Mouse (Mus musculus) megakaryocyte progenitor cell, adult 5-6 weeks (primary cell): ENCODE results near the gene A130010J15Rik. TPM values are rescaled to one million over a fixed set of nuclear protein-coding genes. Genes with fewer than 3 reads are reported as not detected.

Experiments
- ATAC-seq: replicated peaks from 2 replicates; pipeline ENCODE4 v1.8.0; 2016; ENCODE audit warnings: mild to moderate bottlenecking, moderate TSS enrichment, inconsistent platforms; ENCODE audit not compliant: poor library complexity
- total RNA-seq, 2 experiments: library from RNA; stranded (forward) in 1 of 2; stranded (reverse) in 1 of 2; fragments of 157-497, 149-512 nt in 1 of 2; fragments of 200-1000 nt in 1 of 2; gene quantifications; 2 replicates each; pipeline versions ENCODE4 v1.2.3 to v1.2.4; 2015 to 2017

A130010J15Rik gene
- total RNA-seq, 2 experiments from 2014 or later, result 5.1 to 14.0 TPM

- no peak for ATAC-seq
These were observed 14.3 kb upstream of the A130010J15Rik start for GRCm38 (mm10) chr1:193153561-193153960.

GRCm38 (mm10) chr1:193156316-193157110 is 11.3 kb upstream of the A130010J15Rik start:
- peak; percentile 22 for ATAC-seq

GRCm38 (mm10) chr1:193157111-193157492 is 10.7 kb upstream of the A130010J15Rik start:
- ATAC-seq, result no peak

- ATAC-seq, result no peak
These were observed 8.7 kb upstream of the A130010J15Rik start for GRCm38 (mm10) chr1:193159163-193159562.

- no peak for ATAC-seq
These were observed 8.2 kb upstream of the A130010J15Rik start for GRCm38 (mm10) chr1:193159613-193160012.

DNA sequence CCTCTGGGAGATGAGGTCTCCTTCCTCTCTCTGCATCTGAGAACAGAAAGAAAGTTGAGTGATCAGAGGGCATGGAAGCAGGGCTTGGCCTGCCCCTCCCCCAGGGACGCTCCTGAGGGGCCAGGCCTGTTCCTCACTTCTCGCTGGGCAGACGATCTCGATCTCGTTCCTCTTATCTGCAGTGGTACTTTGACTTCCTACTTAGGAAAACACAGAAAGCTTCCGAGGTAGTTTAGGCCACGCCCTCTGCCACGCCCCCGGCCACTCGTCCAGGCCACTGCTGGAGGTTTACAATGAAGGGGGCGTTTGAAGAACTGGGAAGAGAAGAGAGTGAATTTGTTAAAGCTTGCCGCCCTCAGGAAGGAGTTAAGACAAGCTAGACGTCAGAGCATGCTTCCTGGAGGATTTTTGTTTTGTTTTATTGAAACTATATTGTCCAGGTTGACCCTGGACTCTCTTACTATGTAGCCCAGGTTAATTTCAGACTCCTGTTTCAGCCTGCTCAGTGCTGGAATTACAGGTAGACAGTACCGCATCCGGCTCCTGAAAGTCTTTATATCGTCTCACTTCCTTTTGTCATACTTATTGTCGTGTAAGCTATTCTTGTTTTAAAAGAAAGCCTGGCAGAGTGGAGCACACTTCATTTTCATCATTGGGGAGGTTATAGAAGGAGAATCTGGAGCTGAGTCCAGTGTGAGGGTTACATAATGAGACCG is 7.4 kb upstream of the A130010J15Rik start:
- peak; percentile 92 for ATAC-seq

GRCm38 (mm10) chr1:193169228-193169627 is 1.4 kb downstream of the A130010J15Rik start:
- no peak for ATAC-seq

- 0 out of 2 replicates have a peak, but pooled peaks have one; percentile 13 for ATAC-seq
These were observed 2.0 kb downstream of the A130010J15Rik start for GRCm38 (mm10) chr1:193169856-193170255.

- peak; percentile 83 for ATAC-seq
These were observed 5.4 kb downstream of the A130010J15Rik start for GRCm38 (mm10) chr1:193172991-193173809.

- ATAC-seq, result no peak
These were observed 5.9 kb downstream of the A130010J15Rik start for GRCm38 (mm10) chr1:193173810-193174129.

DNA sequence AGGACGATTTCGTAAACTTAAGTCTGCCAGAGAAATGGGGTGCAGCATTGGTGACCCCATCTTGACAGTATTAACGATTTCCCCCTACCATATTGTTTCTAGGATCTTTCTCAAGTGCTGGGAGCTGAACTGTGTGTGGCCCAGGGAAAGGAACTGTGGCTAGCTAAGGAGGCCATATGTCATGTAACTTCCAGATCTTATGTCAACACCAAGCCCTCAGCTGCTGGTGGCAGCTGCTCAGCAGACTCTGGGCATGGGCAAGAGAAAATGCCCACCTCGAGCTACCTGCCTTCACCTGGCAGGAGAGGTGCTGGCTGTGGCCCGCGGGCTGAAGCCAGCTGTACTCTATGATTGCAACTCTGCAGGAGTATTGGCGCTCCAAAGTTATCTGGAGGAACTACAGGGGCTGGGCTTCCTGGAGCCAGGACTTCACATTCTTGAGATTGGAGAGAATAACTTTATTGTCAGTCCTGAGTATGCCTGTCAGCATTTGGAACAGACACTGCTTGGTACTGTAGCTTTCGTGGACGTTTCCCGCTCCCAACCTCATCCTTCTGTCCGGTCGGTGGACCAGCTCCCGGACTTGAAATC is 6.4 kb downstream of the A130010J15Rik start:
- ATAC-seq, result 0 out of 2 replicates have a peak, but pooled peaks have one; percentile 9

GRCm38 (mm10) chr1:193181104-193181503 is 13.3 kb downstream of the A130010J15Rik start:
- no peak for ATAC-seq

DNA sequence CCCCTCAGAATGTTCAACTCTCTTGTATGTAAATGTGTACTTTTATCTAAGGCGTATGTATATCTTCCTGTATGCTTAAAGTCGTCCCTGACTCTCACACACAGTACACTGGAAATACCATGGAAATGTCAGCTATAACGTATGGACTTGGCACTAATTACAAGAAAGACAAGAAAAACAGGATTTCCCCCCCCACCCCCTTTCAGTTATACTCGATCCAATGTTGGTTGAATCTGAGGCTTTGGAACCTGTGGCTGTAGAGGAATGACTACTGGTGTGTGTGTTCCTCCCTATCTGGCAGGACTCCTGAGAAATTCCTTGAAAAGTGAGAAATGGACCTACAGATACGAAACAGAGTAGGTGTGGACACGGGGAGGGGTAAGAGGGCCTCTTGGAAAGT is 20.4 kb downstream of the A130010J15Rik start:
- no peak for ATAC-seq

GRCm38 (mm10) chr1:193189151-193189621 is 21.3 kb downstream of the A130010J15Rik start:
- ATAC-seq, result no peak

DNA sequence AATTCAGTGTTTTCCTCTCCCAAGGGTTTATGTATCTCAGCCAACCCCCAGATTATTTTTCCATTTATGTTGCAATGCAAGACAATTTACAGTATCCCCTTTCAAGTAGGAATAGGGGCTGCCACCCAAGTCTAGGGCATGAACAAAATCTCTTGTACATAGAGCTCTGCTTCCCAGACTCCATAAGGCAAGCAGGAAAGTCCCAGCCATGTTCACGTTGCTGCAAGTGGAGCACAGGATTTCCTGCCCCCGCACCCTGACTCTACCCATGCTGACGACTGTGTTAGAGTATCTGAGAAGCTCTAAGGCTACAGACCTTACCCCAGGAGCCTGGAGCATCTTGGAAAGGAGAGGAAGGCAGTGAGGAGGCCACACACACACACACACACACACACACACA is 21.9 kb downstream of the A130010J15Rik start:
- no peak for ATAC-seq

GRCm38 (mm10) chr1:193191675-193192283 is 23.9 kb downstream of the A130010J15Rik start:
- ATAC-seq, result peak; percentile 91

GRCm38 (mm10) chr1:193194416-193195140 is 26.7 kb downstream of the A130010J15Rik start:
- ATAC-seq, result no peak

DNA sequence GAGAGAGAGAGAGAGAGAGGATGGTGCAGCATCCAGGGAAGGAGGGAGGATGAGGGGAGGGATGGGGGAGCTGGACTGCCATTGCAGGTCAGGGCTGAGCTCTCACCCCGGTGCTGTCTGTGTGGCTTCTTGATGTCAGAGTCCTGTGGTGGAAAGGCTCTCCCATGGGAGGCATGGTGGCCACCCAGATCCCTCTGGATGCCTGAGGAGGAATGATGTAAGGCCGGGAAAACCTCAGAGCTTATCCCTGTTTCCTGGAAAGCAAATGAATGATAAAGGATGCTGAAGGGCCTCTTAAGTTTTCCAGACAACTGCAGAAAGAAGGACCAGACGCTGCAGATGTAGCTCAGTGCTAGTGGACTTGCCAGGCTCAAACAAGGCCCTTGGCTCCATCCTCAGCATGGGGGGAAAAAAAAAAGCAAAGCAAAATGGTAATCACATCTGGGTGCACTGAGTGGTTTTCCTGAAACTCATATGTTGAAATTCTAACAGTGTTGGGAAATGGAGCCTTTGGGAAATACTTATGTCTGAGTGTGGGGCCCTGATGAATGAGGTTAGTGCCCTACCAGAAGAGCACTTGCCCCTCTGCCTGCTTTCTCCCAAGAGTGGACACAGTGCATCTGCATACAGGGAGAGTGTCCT is 27.4 kb downstream of the A130010J15Rik start:
- no peak for ATAC-seq

DNA sequence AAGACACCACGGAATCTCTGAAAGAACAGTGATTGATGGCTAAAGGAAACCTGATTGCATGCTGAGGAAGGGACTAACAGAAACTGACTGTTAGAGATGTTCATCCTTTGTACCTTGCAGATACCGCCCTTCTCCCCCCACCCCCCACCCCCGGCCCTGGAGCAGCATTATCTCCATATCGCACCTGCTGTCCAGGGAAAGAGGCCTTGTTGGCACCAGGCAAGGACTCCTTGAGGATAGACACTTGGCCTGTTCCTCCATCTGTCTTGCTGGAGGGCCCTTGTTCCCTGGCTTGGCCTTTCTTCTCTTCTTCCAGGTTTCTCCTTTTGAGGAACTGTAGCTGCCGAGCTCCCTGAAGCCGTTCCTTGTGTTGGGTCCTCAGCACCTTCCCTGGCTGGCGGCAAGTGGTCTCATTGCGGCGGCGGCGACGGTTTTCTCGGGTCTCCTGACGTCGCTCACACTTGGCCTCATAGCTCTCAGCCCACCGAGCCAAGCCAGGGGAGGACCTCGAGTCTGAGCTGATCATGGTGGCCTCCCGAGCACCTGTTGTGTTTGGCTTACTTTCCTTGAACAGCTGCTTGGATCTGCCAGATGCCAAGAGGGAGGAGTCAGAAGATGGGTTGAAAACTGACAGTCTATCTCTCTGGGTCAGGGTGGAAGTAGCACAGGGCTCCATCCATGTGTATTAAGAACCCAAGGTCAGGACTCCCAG is 29.8 kb downstream of the A130010J15Rik start:
- ATAC-seq, result no peak
